Mouse (Mus musculus) heart, adult 2 months (tissue): ENCODE data around the gene Ptprn2. TPM values are rescaled to one million over a fixed set of nuclear protein-coding genes. Genes with fewer than 3 reads are reported as not detected.

ENCODE experiments used
- DNase-seq, 2 experiments: peaks; one replicate each; pipeline ENCODE4 v3.0.0; 2021
- H3K27ac ChIP-seq: fragments of 200-600 bp; 2 replicates; pipeline ENCODE4 v1.8.1; 2022
- H3K27me3 ChIP-seq: fragments of 200-500 bp; 2 replicates; pipeline ENCODE4 v1.6.1; 2012; ENCODE audit warnings: mild to moderate bottlenecking, low read length, inconsistent platforms, mixed read lengths; ENCODE audit not compliant: control insufficient read depth, insufficient read depth
- H3K36me3 ChIP-seq: fragments of 200-500 bp; 2 replicates; pipeline ENCODE4 v1.6.1; 2012; ENCODE audit warnings: low read length, inconsistent platforms; ENCODE audit not compliant: control insufficient read depth, insufficient read depth
- H3K4me1 ChIP-seq: fragments of 200-500 bp; 2 replicates; pipeline ENCODE4 v1.6.1; 2011; ENCODE audit warnings: low read length; ENCODE audit not compliant: control insufficient read depth, insufficient read depth
- H3K4me3 ChIP-seq: fragments of 200-600 bp; 2 replicates; pipeline ENCODE4 v1.8.1; 2022
- H3K79me2 ChIP-seq: fragments of 200-500 bp; replicated peaks from 2 replicates; pipeline ENCODE4 v1.6.1; 2012; ENCODE audit warnings: mild to moderate bottlenecking, inconsistent platforms, low read length, moderate library complexity, mixed read lengths; ENCODE audit not compliant: control insufficient read depth, insufficient read depth
- H3K9ac ChIP-seq: fragments of 200-500 bp; 2 replicates; pipeline ENCODE4 v1.6.1; 2012; ENCODE audit warnings: low read depth, mild to moderate bottlenecking, control low read depth, inconsistent platforms, low read length, mixed read lengths
- CTCF ChIP-seq: fragments of 200-600 bp; IDR thresholded peaks from 2 replicates; pipeline ENCODE4 v1.8.1; 2022; ENCODE audit warnings: antibody characterized with exemption, mild to moderate bottlenecking, moderate library complexity
- EP300 ChIP-seq: fragments of 200-500 bp; IDR thresholded peaks from 2 replicates; pipeline ENCODE4 v1.6.1; 2011; ENCODE audit warnings: low read depth, low read length, control low read depth; ENCODE audit not compliant: insufficient read depth
- POLR2A ChIP-seq: fragments of 200-500 bp; IDR thresholded peaks from 2 replicates; pipeline ENCODE4 v1.6.1; 2011; ENCODE audit warnings: mild to moderate bottlenecking, low read depth, low read length, control low read depth; ENCODE audit not compliant: insufficient read depth
- WGBS: fragments of 180-500 bp; shearing (Covaris S2); methylation state at CpG from one replicate; pipeline ENCODE4 v1.1.7; 2018; 5-methylcytosine and 5-hydroxymethylcytosine counted together
- intact Hi-C: fragments of 180-260 bp; cut with DNase I; formaldehyde crosslinking; loops from one replicate; pipeline ENCODE4 v1.15.1; 2025
- polyA plus RNA-seq: library from polyadenylated mRNA; depleted of rRNA; stranded (reverse); fragments of >200 nt; gene quantifications from 2 replicates; pipeline ENCODE4 v1.2.3, GENCODE M21; 2012
- total RNA-seq, 2 experiments: library from RNA; stranded (reverse); gene quantifications; 2 replicates each; pipeline ENCODE4 v1.2.3; 2021

Gene Ptprn2
- total and polyA plus RNA-seq, 3 experiments: 0.21 to 0.23 TPM; not detected in 1

- intact Hi-C loops: no loop called here
- no peak overlapping the region for H3K9ac ChIP-seq
- WGBS: 7% methylated on average over 30 of the region's 30 CpGs
- no peaks in the 10 kb centered on the region; the same call in 1 of the 2 replicates for H3K4me1 ChIP-seq
- no peak for TF ChIP-seq CTCF
- TF ChIP-seq POLR2A: no peak
- no peak for TF ChIP-seq EP300
- no peak overlapping the region; the same call in 1 of the 2 replicates for H3K4me3 ChIP-seq
- H3K36me3 ChIP-seq: no peaks in the 10 kb centered on the region
- H3K27ac ChIP-seq: no peak overlapping the region
- no peaks in the 10 kb centered on the region for H3K79me2 ChIP-seq
- no peak for DNase-seq
- peaks cover 9% of the 10 kb centered on the region; the same call in 1 of the 2 replicates for H3K27me3 ChIP-seq
Observed at GRCm38 (mm10) chr12:117160211-117160891, 674.8 kb downstream of the Ptprn2 start.

GRCm38 (mm10) chr12:117162180-117162579, 676.7 kb downstream of the Ptprn2 start:
- 74% methylated on average over 3 of the region's 3 CpGs for WGBS
- no peak for DNase-seq
- Histone ChIP-seq H3K36me3 (no peaks in the 10 kb centered on the region), H3K79me2 (no peaks in the 10 kb centered on the region), H3K4me1 (no peaks in the 10 kb centered on the region; the same call in 1 of the 2 replicates), H3K9ac (no peak overlapping the region), H3K27ac (no peak overlapping the region), H3K4me3 (no peak overlapping the region), H3K27me3 (peaks cover 4% of the 10 kb centered on the region; the same call in 1 of the 2 replicates)
- TF ChIP-seq EP300 (no peak), CTCF (no peak), POLR2A (no peak)
- intact Hi-C loops: no loop called here

DNA sequence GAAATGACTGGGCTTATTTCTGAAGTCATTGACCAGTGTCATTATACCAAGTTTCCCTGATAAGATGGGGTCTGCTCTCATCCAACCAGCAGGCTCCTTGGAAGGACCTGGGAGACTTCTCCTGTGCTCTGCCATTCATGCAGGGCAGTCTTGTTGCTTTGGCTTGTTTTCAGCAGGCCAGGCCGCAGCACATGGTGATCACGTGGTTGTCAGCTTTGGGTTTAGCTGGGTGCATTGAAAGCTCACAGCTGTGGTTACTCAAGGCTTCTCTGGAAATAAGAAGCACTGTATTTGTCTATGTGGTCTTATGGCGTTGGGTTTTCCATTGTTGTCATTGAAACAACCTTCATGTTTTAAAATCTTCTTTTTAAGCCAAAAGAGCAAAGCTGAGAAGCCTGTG, 678.3 kb downstream of the Ptprn2 start:
- H3K27me3 ChIP-seq: peaks cover 4% of the 10 kb centered on the region; the same call in 1 of the 2 replicates
- H3K27ac ChIP-seq: no peak overlapping the region
- intact Hi-C loops: no loop called here
- DNase-seq: no peak
- 58% methylated on average over 3 of the region's 3 CpGs for WGBS
- no peaks in the 10 kb centered on the region; the same call in 1 of the 2 replicates for H3K4me1 ChIP-seq
- no peaks in the 10 kb centered on the region for H3K36me3 ChIP-seq
- no peak overlapping the region for H3K4me3 ChIP-seq
- H3K79me2 ChIP-seq: no peaks in the 10 kb centered on the region
- H3K9ac ChIP-seq: no peak overlapping the region
- TF ChIP-seq EP300: no peak
- TF ChIP-seq POLR2A: no peak
- no peak for TF ChIP-seq CTCF

GRCm38 (mm10) chr12:117166266-117166665, 680.7 kb downstream of the Ptprn2 start:
- H3K4me1 ChIP-seq: no peaks in the 10 kb centered on the region
- H3K79me2 ChIP-seq: no peaks in the 10 kb centered on the region
- intact Hi-C loops: no loop called here
- no peak for DNase-seq
- H3K9ac ChIP-seq: no peak overlapping the region
- H3K4me3 ChIP-seq: no peak overlapping the region
- no peaks in the 10 kb centered on the region; the same call in 1 of the 2 replicates for H3K27me3 ChIP-seq
- no peak overlapping the region for H3K27ac ChIP-seq
- TF ChIP-seq CTCF (no peak), POLR2A (no peak), EP300 (no peak)
- no peaks in the 10 kb centered on the region for H3K36me3 ChIP-seq
- WGBS: 90% methylated on average over 5 of the region's 5 CpGs

DNA sequence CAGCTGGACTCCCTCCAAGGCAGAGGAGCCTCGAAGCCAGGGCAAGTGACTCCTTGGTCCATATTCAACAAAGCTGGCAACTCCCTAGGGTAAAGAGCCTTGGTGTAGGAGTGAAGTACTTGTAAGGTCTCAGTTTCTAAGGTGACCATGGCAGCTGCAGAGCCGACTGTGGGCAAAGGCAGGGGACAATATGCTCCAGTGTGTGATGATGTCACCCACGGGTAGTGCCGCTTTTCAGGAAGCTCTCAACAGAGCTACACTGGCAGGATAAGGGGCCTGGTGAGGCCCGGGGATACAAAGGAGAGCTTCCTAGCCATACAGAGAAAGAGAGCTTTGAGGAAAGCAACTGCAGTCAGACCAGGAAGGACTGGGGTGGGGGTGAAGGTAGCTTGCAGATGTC, 684.1 kb downstream of the Ptprn2 start:
- intact Hi-C loops: no loop called here
- 33% methylated on average over 5 of the region's 5 CpGs for WGBS
- H3K27ac ChIP-seq: no peak overlapping the region

DNA sequence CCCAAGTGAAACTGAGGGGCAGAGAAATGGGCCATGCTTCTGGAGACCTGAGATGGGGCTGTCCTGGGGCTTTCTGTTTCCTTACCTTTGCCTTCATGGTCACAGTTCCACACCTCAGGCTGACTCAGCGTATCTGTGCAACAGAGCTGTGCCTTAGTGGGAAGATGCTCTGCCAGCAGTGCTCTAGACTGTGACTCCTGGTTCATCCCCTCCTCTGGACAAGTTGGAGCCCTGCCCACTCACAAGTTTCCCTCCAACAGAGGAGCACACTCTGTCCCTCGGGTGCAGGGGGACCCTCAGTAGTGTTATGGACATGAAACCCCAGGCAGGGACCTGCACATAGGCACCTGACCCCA, 687.0 kb downstream of the Ptprn2 start:
- H3K4me1 ChIP-seq: no peaks in the 10 kb centered on the region
- no peak for DNase-seq
- no peaks in the 10 kb centered on the region for H3K27me3 ChIP-seq
- WGBS: 65% methylated on average over 2 of the region's 2 CpGs
- intact Hi-C loops: no loop called here
- no peaks in the 10 kb centered on the region for H3K36me3 ChIP-seq
- no peak overlapping the region for H3K9ac ChIP-seq
- no peak for TF ChIP-seq POLR2A
- no peak for TF ChIP-seq EP300
- no peak for TF ChIP-seq CTCF
- no peak overlapping the region for H3K4me3 ChIP-seq
- H3K79me2 ChIP-seq: no peaks in the 10 kb centered on the region
- H3K27ac ChIP-seq: no peak overlapping the region

More for the DNA sequence above, 684.1 kb downstream of the Ptprn2 start:
- no peak overlapping the region for H3K9ac ChIP-seq
- no peaks in the 10 kb centered on the region for H3K79me2 ChIP-seq
- no peaks in the 10 kb centered on the region for H3K36me3 ChIP-seq
- TF ChIP-seq POLR2A (no peak), EP300 (no peak), CTCF (no peak)
- no peak for DNase-seq
- H3K27me3 ChIP-seq: no peaks in the 10 kb centered on the region
- H3K4me3 ChIP-seq: no peak overlapping the region
- H3K4me1 ChIP-seq: no peaks in the 10 kb centered on the region
